Mouse (Mus musculus) embryo, embryonic 11 days (tissue): ENCODE measurements around the gene Gm21885.

ENCODE experiments used
- DNase-seq: peaks from one replicate; pipeline ENCODE4 v3.0.0-alpha.2; 2015

Gm21885 gene

GRCm38 (mm10) chr11:94269906-94270305 lies 11.8 kb upstream of the Gm21885 start:
- no peak for DNase-seq

- DNase-seq, result no peak
Observed at GRCm38 (mm10) chr11:94271015-94271414, 10.7 kb upstream of the Gm21885 start.

GRCm38 (mm10) chr11:94272960-94273927 lies 8.4 kb upstream of the Gm21885 start:
- DNase-seq, result no peak

- DNase-seq, result no peak
Observed at GRCm38 (mm10) chr11:94274206-94274867, 7.3 kb upstream of the Gm21885 start.

- DNase-seq, result no peak
Observed at GRCm38 (mm10) chr11:94275226-94275625, 6.4 kb upstream of the Gm21885 start.

GRCm38 (mm10) chr11:94275686-94276085 lies 6.0 kb upstream of the Gm21885 start:
- DNase-seq, result no peak

- peak; percentile 93 for DNase-seq
Observed at GRCm38 (mm10) chr11:94276869-94277337, 4.8 kb upstream of the Gm21885 start.

- no peak for DNase-seq
Observed at GRCm38 (mm10) chr11:94282291-94282690, 618 bp downstream of the Gm21885 start.

- no peak for DNase-seq
Observed at GRCm38 (mm10) chr11:94283536-94284099, 1.9 kb downstream of the Gm21885 start.

- no peak for DNase-seq
Observed at GRCm38 (mm10) chr11:94285886-94286574, 4.4 kb downstream of the Gm21885 start.

GRCm38 (mm10) chr11:94287105-94287504 lies 5.4 kb downstream of the Gm21885 start:
- no peak for DNase-seq

GRCm38 (mm10) chr11:94290062-94290740 lies 8.5 kb downstream of the Gm21885 start:
- DNase-seq, result no peak

- DNase-seq, result no peak
Observed at GRCm38 (mm10) chr11:94294996-94295845, 13.5 kb downstream of the Gm21885 start.

- no peak for DNase-seq
Observed at GRCm38 (mm10) chr11:94312733-94313132, 31.1 kb downstream of the Gm21885 start.

- DNase-seq, result no peak
Observed at GRCm38 (mm10) chr11:94314098-94314652, 32.5 kb downstream of the Gm21885 start.

- no peak for DNase-seq
Observed at GRCm38 (mm10) chr11:94315308-94315707, 33.6 kb downstream of the Gm21885 start.

- no peak for DNase-seq
Observed at GRCm38 (mm10) chr11:94316528-94316927, 34.9 kb downstream of the Gm21885 start.

GRCm38 (mm10) chr11:94317014-94317413 lies 35.3 kb downstream of the Gm21885 start:
- no peak for DNase-seq

- DNase-seq, result no peak
Observed at GRCm38 (mm10) chr11:94317515-94317914, 35.8 kb downstream of the Gm21885 start.

- DNase-seq, result no peak
Observed at GRCm38 (mm10) chr11:94318056-94318455, 36.4 kb downstream of the Gm21885 start.
